Mouse (Mus musculus) heart, postnatal 14 days (tissue): ENCODE data around the gene Frrs1. TPM values are rescaled to one million over a fixed set of nuclear protein-coding genes. Genes with fewer than 3 reads are reported as not detected.

Experiments used
- DNase-seq, 2 experiments: peaks; one replicate each; pipeline ENCODE4 v3.0.0; 2021 to 2022
- intact Hi-C: fragments of 180-260 bp; cut with DNase I; formaldehyde crosslinking; loops from one replicate; pipeline ENCODE4 v1.15.1; 2025
- total RNA-seq, 2 experiments: library from RNA; stranded (reverse); gene quantifications; 2 replicates each; pipeline ENCODE4 v1.2.3; 2021

Gene Frrs1
- total RNA-seq, 2 experiments from 2014 or later: 4.8 to 5.2 TPM

GRCm38 (mm10) chr3:116892872-116893271, 33.6 kb downstream of the Frrs1 start:
- intact Hi-C loops: no loop called here
- no peak for DNase-seq

- intact Hi-C loops: loop anchor here (1.0 to 10.0 kb wide), 4 partner anchors 215 to 961 kb away; partner anchors contain the start of gene Snx7
- DNase-seq: peak; percentile 77 to 84
These were observed 44.9 kb downstream of the Frrs1 start for GRCm38 (mm10) chr3:116904158-116904557.

GRCm38 (mm10) chr3:116905898-116906297, 46.6 kb downstream of the Frrs1 start:
- intact Hi-C loops: loop anchor here (2.0 to 10.0 kb wide), 4 partner anchors 61 to 959 kb away; partner anchors contain the start of genes 4930455H04Rik, Palmd and Snx7

GRCm38 (mm10) chr3:116906596-116906995, 47.3 kb downstream of the Frrs1 start:
- intact Hi-C loops: loop anchor here (5.0 to 10.0 kb wide), 3 partner anchors 61 to 958 kb away; partner anchors contain the start of genes 4930455H04Rik, Palmd and Snx7
- no peak for DNase-seq

More at GRCm38 (mm10) chr3:116905898-116906297, 46.6 kb downstream of the Frrs1 start:
- DNase-seq: peak; percentile 54 to 57

GRCm38 (mm10) chr3:116914374-116914773, 55.1 kb downstream of the Frrs1 start:
- peak in 1 of 2 experiments; percentile 15 for DNase-seq
- intact Hi-C loops: no loop called here

- intact Hi-C loops: no loop called here
- peak in 1 of 2 experiments; percentile 39 for DNase-seq
These were observed 55.7 kb downstream of the Frrs1 start for GRCm38 (mm10) chr3:116914931-116915330.

- no peak for DNase-seq
- intact Hi-C loops: no loop called here
These were observed 57.8 kb downstream of the Frrs1 start for GRCm38 (mm10) chr3:116917016-116917415.

- intact Hi-C loops: loop anchor here (5.0 kb wide), 2 partner anchors 46 to 146 kb away; partner anchors contain the start of genes 4930455H04Rik and Palmd
- no peak for DNase-seq
These were observed 62.3 kb downstream of the Frrs1 start for GRCm38 (mm10) chr3:116921535-116921934.

- intact Hi-C loops: loop anchor here (2.0 to 5.0 kb wide), 3 partner anchors 30 to 144 kb away; partner anchors contain the start of genes 4930455H04Rik and Palmd
These were observed 63.8 kb downstream of the Frrs1 start for GRCm38 (mm10) chr3:116923042-116923441.

GRCm38 (mm10) chr3:116928994-116929393, 69.7 kb downstream of the Frrs1 start:
- intact Hi-C loops: no loop called here
- peak; percentile 42 to 52 for DNase-seq

More at GRCm38 (mm10) chr3:116923042-116923441, 63.8 kb downstream of the Frrs1 start:
- DNase-seq: no peak

GRCm38 (mm10) chr3:116933158-116933557, 73.9 kb downstream of the Frrs1 start:
- no peak for DNase-seq
- intact Hi-C loops: no loop called here

- DNase-seq: no peak
- intact Hi-C loops: no loop called here
These were observed 77.8 kb downstream of the Frrs1 start for GRCm38 (mm10) chr3:116936934-116937691.

GRCm38 (mm10) chr3:116940804-116941558, 81.7 kb downstream of the Frrs1 start:
- no peak for DNase-seq

GRCm38 (mm10) chr3:116941559-116942117, 82.4 kb downstream of the Frrs1 start:
- DNase-seq: no peak
- intact Hi-C loops: no loop called here

More at GRCm38 (mm10) chr3:116940804-116941558, 81.7 kb downstream of the Frrs1 start:
- intact Hi-C loops: no loop called here

- DNase-seq: no peak
- intact Hi-C loops: no loop called here
These were observed 83.5 kb downstream of the Frrs1 start for GRCm38 (mm10) chr3:116942751-116943150.

- DNase-seq: peak; percentile 31 to 53
These were observed 84.2 kb downstream of the Frrs1 start for GRCm38 (mm10) chr3:116943422-116943821.

GRCm38 (mm10) chr3:116946476-116946875, 87.2 kb downstream of the Frrs1 start:
- DNase-seq: no peak
- intact Hi-C loops: no loop called here

More at GRCm38 (mm10) chr3:116943422-116943821, 84.2 kb downstream of the Frrs1 start:
- intact Hi-C loops: no loop called here

GRCm38 (mm10) chr3:116950665-116951115, 91.4 kb downstream of the Frrs1 start:
- intact Hi-C loops: loop anchor here (2.0 kb wide), 1 partner anchor 14 kb away; no protein-coding TSS in a partner anchor
- DNase-seq: no peak

- intact Hi-C loops: loop anchor here (2.0 kb wide), 1 partner anchor 13 kb away; no protein-coding TSS in a partner anchor
- no peak for DNase-seq
These were observed 92.2 kb downstream of the Frrs1 start for GRCm38 (mm10) chr3:116951489-116951888.
